Mouse (Mus musculus) MEL-GATA-1-ER (cell line): ENCODE data around the gene Inpp5d.
"Not testable (repeated sequence)": the region's sequence is repeated elsewhere in the genome, so short reads cannot be mapped to it uniquely, and the experiment has no call there.

ENCODE experiments used
- DNase-seq: peaks from one replicate; pipeline ENCODE4 v3.0.0-alpha.2; 2012; ENCODE audit warnings: low read depth; ENCODE audit errors: extremely low read depth

Gene Inpp5d

GRCm38 (mm10) chr1:87655101-87655500 lies 35.0 kb downstream of the Inpp5d start:
- no peak for DNase-seq

GRCm38 (mm10) chr1:87658063-87658462 lies 38.0 kb downstream of the Inpp5d start:
- DNase-seq = no peak

GRCm38 (mm10) chr1:87658485-87658884 lies 38.4 kb downstream of the Inpp5d start:
- DNase-seq = no peak

GRCm38 (mm10) chr1:87658937-87659617 lies 39.0 kb downstream of the Inpp5d start:
- DNase-seq = peak; percentile 95

- no peak for DNase-seq
Observed at GRCm38 (mm10) chr1:87659618-87659960, 39.5 kb downstream of the Inpp5d start.

GRCm38 (mm10) chr1:87660740-87661139 lies 40.6 kb downstream of the Inpp5d start:
- DNase-seq = no peak

GRCm38 (mm10) chr1:87663992-87664391 lies 43.9 kb downstream of the Inpp5d start:
- no peak for DNase-seq

- DNase-seq = no peak
Observed at GRCm38 (mm10) chr1:87667006-87667405, 46.9 kb downstream of the Inpp5d start.

- DNase-seq = no peak
Observed at GRCm38 (mm10) chr1:87668300-87668699, 48.2 kb downstream of the Inpp5d start.

- DNase-seq = no peak
Observed at GRCm38 (mm10) chr1:87671483-87671882, 51.4 kb downstream of the Inpp5d start.

GRCm38 (mm10) chr1:87673822-87674604 lies 53.9 kb downstream of the Inpp5d start:
- no peak for DNase-seq

GRCm38 (mm10) chr1:87676006-87676405 lies 55.9 kb downstream of the Inpp5d start:
- DNase-seq = no peak

- DNase-seq = no peak
Observed at GRCm38 (mm10) chr1:87679089-87679488, 59.0 kb downstream of the Inpp5d start.

GRCm38 (mm10) chr1:87680950-87681349 lies 60.8 kb downstream of the Inpp5d start:
- DNase-seq = no peak

GRCm38 (mm10) chr1:87682473-87682872 lies 62.4 kb downstream of the Inpp5d start:
- DNase-seq = not testable (repeated sequence)

- no peak for DNase-seq
Observed at GRCm38 (mm10) chr1:87684071-87684470, 64.0 kb downstream of the Inpp5d start.

GRCm38 (mm10) chr1:87684791-87685190 lies 64.7 kb downstream of the Inpp5d start:
- DNase-seq = no peak

- DNase-seq = no peak
Observed at GRCm38 (mm10) chr1:87686351-87686750, 66.2 kb downstream of the Inpp5d start.

- DNase-seq = no peak
Observed at GRCm38 (mm10) chr1:87687009-87687408, 66.9 kb downstream of the Inpp5d start.

GRCm38 (mm10) chr1:87689661-87690341 lies 69.7 kb downstream of the Inpp5d start:
- no peak for DNase-seq

- DNase-seq = no peak
Observed at GRCm38 (mm10) chr1:87696358-87696757, 76.2 kb downstream of the Inpp5d start.

GRCm38 (mm10) chr1:87698010-87698409 lies 77.9 kb downstream of the Inpp5d start:
- DNase-seq = no peak
